7 mouse cellular contexts compared by ENCODE assay signal in the genomic region with DNA sequence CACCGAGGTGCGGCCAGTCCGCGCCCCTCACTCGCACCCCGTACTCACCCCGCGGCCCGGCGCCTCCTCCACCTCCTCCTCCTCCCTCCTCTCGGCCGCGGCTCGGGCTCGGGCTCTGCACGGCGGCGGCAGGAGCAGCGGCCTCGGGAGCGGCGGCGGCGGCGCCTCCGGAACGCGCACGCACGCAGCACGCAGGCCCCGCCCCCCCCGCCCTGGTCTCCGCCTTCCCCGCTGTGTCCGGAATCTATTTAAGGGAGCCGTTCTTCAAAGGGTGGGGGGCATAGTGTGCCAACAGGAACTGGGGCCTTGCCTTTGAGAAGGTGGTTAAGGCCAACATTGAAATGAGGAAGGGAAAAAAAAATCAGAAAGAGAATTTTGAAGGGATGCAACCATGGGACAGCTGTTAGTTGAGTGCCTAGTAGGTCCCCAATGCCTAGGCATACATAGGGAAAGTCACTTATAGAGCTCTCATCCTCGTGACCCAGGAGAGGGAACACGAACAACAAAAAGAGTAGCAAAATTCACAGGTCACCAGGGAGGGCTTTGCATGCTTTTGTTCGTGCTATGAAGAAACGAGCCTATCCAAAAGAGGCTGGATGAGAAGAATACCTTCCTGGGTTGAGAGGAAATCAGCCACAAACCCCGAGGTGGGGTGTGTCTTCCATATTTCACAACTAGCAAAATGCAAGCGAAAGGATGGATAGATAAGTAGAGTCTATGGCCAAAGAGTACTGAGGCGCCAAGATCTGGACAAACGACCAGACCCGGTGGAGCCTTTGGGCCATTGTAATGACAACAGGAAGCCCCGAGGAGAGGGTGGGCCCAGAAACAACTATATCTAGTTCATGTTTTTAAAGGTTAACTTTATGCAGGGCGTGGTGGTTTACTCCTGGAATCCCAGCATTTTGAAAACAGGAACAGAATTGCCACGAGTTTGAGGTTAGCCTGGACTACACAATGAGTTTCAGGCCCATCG. TPM values are rescaled to one million over a fixed set of nuclear protein-coding genes. Genes with fewer than 3 reads are reported as not detected.
DNase-seq lines count a peak whose midpoint lies in the region; ATAC-seq and TF ChIP-seq lines count a peak whose summit lies in the region.

A gene (minus strand): TSS at position 146 of the 976 bp plus-strand sequence.

- WGBS in embryonic facial prominence, embryonic 10.5 days, result 18% methylated on average over 50 of the region's 50 CpGs
- 14% methylated on average over 45 of the region's 50 CpGs for WGBS in intestine, postnatal 0 days
- WGBS in limb, embryonic 11.5 days, result 24% methylated on average over 40 of the region's 50 CpGs
- WGBS in midbrain, embryonic 13.5 days, result 26% methylated on average over 34 of the region's 50 CpGs

- H3K9me3 ChIP-seq in embryonic facial prominence, embryonic 10.5 days, result no peaks in the 10 kb centered on the region
- no peaks in the 10 kb centered on the region for H3K9me3 ChIP-seq in intestine, postnatal 0 days (ENCODE audit: control insufficient read depth)
- H3K9me3 ChIP-seq in limb, embryonic 11.5 days (ENCODE audit: control insufficient read depth, low read length), result no peaks in the 10 kb centered on the region
- H3K9me3 ChIP-seq in midbrain, embryonic 13.5 days, result no peaks in the 10 kb centered on the region

- no peaks in the 10 kb centered on the region for H3K36me3 ChIP-seq in embryonic facial prominence, embryonic 10.5 days (replicated peaks)
- H3K36me3 ChIP-seq in intestine, postnatal 0 days (ENCODE audit: control insufficient read depth, insufficient read depth), result no peaks in the 10 kb centered on the region
- H3K36me3 ChIP-seq in limb, embryonic 11.5 days (ENCODE audit: control insufficient read depth, insufficient read depth, low read length), result no peaks in the 10 kb centered on the region
- H3K36me3 ChIP-seq in midbrain, embryonic 13.5 days, result no peaks in the 10 kb centered on the region

- peak; percentile 89 for DNase-seq in adrenal gland, postnatal 10 days
- peak; percentile 90 for DNase-seq in embryonic facial prominence, embryonic 10.5 days (ENCODE audit: low spot score)
- peak; percentile 82 for DNase-seq in limb, embryonic 11.5 days (ENCODE audit: low spot score)
- peak; percentile 74 for DNase-seq in spleen, adult 12 weeks (ENCODE audit: low spot score)

- peak within 1 kb of the TSS; percentile 86 for H3K9ac ChIP-seq in intestine, postnatal 0 days (ENCODE audit: low read depth, low read length)
- H3K9ac ChIP-seq in limb, embryonic 11.5 days (ENCODE audit: low read length), result peak within 1 kb of the TSS; percentile 90
- peak within 1 kb of the TSS; percentile 92 for H3K9ac ChIP-seq in midbrain, embryonic 13.5 days (replicated peaks)

- peaks cover 26% of the 10 kb centered on the region for H3K4me1 ChIP-seq in embryonic facial prominence, embryonic 10.5 days
- H3K4me1 ChIP-seq in intestine, postnatal 0 days (replicated peaks; ENCODE audit: control insufficient read depth, insufficient read depth, low read length), result peaks cover 17% of the 10 kb centered on the region
- peaks cover 13% of the 10 kb centered on the region; the same call in 1 of the 2 replicates for H3K4me1 ChIP-seq in limb, embryonic 11.5 days (ENCODE audit: control insufficient read depth, insufficient read depth, low read length)
- peaks cover 32% of the 10 kb centered on the region for H3K4me1 ChIP-seq in midbrain, embryonic 13.5 days (replicated peaks)

- no peak for TF ChIP-seq CTCF in intestine, postnatal 0 days (IDR thresholded peaks at IDR 0.05; ENCODE audit: low read depth)

- peak within 1 kb of the TSS; percentile 95 for H3K27ac ChIP-seq in embryonic facial prominence, embryonic 10.5 days (replicated peaks)
- peak within 1 kb of the TSS; percentile 95 for H3K27ac ChIP-seq in intestine, postnatal 0 days (ENCODE audit: low read depth, low read length)
- peak within 1 kb of the TSS; percentile 68; the same call in 1 of the 2 replicates for H3K27ac ChIP-seq in limb, embryonic 11.5 days (replicated peaks; ENCODE audit: low read depth, low read length)
- H3K27ac ChIP-seq in midbrain, embryonic 13.5 days, result peak within 1 kb of the TSS; percentile 92

- ATAC-seq in granulocyte monocyte progenitor cell, adult 5-6 weeks (replicated peaks; ENCODE audit: poor library complexity, severe bottlenecking), result peak; percentile 47
- ATAC-seq in intestine, postnatal 0 days, result peak; percentile 91
- peak; percentile 92 for ATAC-seq in limb, embryonic 11.5 days (ENCODE audit: insufficient number of reproducible peaks, low FRiP score, low TSS enrichment, low read depth)
- peak; percentile 98 for ATAC-seq in midbrain, embryonic 13.5 days

- no peaks in the 10 kb centered on the region; the same call in 1 of the 2 replicates for H3K27me3 ChIP-seq in embryonic facial prominence, embryonic 10.5 days (replicated peaks; ENCODE audit: low read depth, poor library complexity, severe bottlenecking)
- H3K27me3 ChIP-seq in intestine, postnatal 0 days (replicated peaks; ENCODE audit: control insufficient read depth, insufficient read depth, low read length), result no peaks in the 10 kb centered on the region
- no peaks in the 10 kb centered on the region for H3K27me3 ChIP-seq in limb, embryonic 11.5 days (ENCODE audit: control insufficient read depth, insufficient read depth, low read length)
- no peaks in the 10 kb centered on the region for H3K27me3 ChIP-seq in midbrain, embryonic 13.5 days

- peak within 1 kb of the TSS; percentile 73 for H3K4me2 ChIP-seq in intestine, postnatal 0 days (replicated peaks; ENCODE audit: low read depth)
- H3K4me2 ChIP-seq in limb, embryonic 11.5 days (ENCODE audit: low read depth, severe bottlenecking), result peak within 1 kb of the TSS; percentile 84
- peak within 1 kb of the TSS; percentile 88 for H3K4me2 ChIP-seq in midbrain, embryonic 13.5 days (replicated peaks)

- peak within 1 kb of the TSS; percentile 87 for H3K4me3 ChIP-seq in embryonic facial prominence, embryonic 10.5 days
- peak within 1 kb of the TSS; percentile 88 for H3K4me3 ChIP-seq in intestine, postnatal 0 days (ENCODE audit: low read depth, low read length)
- H3K4me3 ChIP-seq in limb, embryonic 11.5 days (ENCODE audit: low read depth, low read length), result peak within 1 kb of the TSS; percentile 81
- peak within 1 kb of the TSS; percentile 87 for H3K4me3 ChIP-seq in midbrain, embryonic 13.5 days (replicated peaks)

RNA-seq across cellular contexts. Expression of the gene that starts here (rescaled TPM):
- 100 to 1,000 TPM; 167 to 181 TPM for total RNA-seq in adrenal gland, postnatal 10 days (2021)
- 66.0 and 66.3 TPM in 2 replicates for polyA plus RNA-seq in embryonic facial prominence, embryonic 10.5 days (2016; fragmentation: Nextera tagmentation; extraction: Ambion mirVana)
- 93.1 and 98.0 TPM in 2 replicates for total RNA-seq in granulocyte monocyte progenitor cell, adult 5-6 weeks (2014; fragmentation: Nextera tagmentation)
- 138 and 144 TPM in 2 replicates for total RNA-seq in granulocyte monocyte progenitor cell, adult 5-6 weeks (2017)
- polyA plus RNA-seq in intestine, postnatal 0 days (2015; fragmentation: Nextera tagmentation; extraction: Ambion mirVana), result 119 and 121 TPM in 2 replicates
- 72.7 and 78.5 TPM in 2 replicates for polyA plus RNA-seq in limb, embryonic 11.5 days (2014; fragmentation: Nextera tagmentation; extraction: Ambion mirVana)
- polyA plus RNA-seq in midbrain, embryonic 13.5 days (2015; fragmentation: Nextera tagmentation; extraction: Ambion mirVana), result 74.3 and 76.1 TPM in 2 replicates

Comparison
In these comparisons a context has a peak if more than half of its experiments do, and no peak if none do; other contexts are left out.
1. Peak in every context shown above with its lines: DNase-seq, ATAC-seq, H3K4me3 ChIP-seq and H3K27ac ChIP-seq.
2. ATAC-seq: peak in every context shown above with its lines; median percentile 98 in midbrain, embryonic 13.5 days; 92 in limb, embryonic 11.5 days; 91 in intestine, postnatal 0 days; 47 in granulocyte monocyte progenitor cell, adult 5-6 weeks.